Mouse (Mus musculus) CH12F3 (cell line): ENCODE results near the gene 4930558K02Rik.

Experiments
- in situ Hi-C: fragments of 300-500 bp; cut with MboI; formaldehyde crosslinking; loops from 2 replicates; pipeline ENCODE4 v1.14.3; 2020; ENCODE audit warnings: low sequenced_read_pairs

4930558K02Rik gene

GRCm38 (mm10) chr1:161955846-161956245 lies 23.6 kb downstream of the 4930558K02Rik start:
- in situ Hi-C loops: no loop called here

- in situ Hi-C loops: no loop called here
Observed at GRCm38 (mm10) chr1:161952599-161952998, 26.8 kb downstream of the 4930558K02Rik start.

GRCm38 (mm10) chr1:161951009-161951779 lies 28.2 kb downstream of the 4930558K02Rik start:
- in situ Hi-C loops: no loop called here

GRCm38 (mm10) chr1:161942082-161942481 lies 37.4 kb downstream of the 4930558K02Rik start:
- in situ Hi-C loops: no loop called here

GRCm38 (mm10) chr1:161932286-161932685 lies 47.1 kb downstream of the 4930558K02Rik start:
- in situ Hi-C loops: no loop called here

GRCm38 (mm10) chr1:161931817-161932216 lies 47.6 kb downstream of the 4930558K02Rik start:
- in situ Hi-C loops: no loop called here

- in situ Hi-C loops: no loop called here
Observed at GRCm38 (mm10) chr1:161931313-161931712, 48.1 kb downstream of the 4930558K02Rik start.

GRCm38 (mm10) chr1:161927976-161928375 lies 51.5 kb downstream of the 4930558K02Rik start:
- in situ Hi-C loops: no loop called here

- in situ Hi-C loops: no loop called here
Observed at GRCm38 (mm10) chr1:161925281-161925805, 54.1 kb downstream of the 4930558K02Rik start.

- in situ Hi-C loops: no loop called here
Observed at GRCm38 (mm10) chr1:161924321-161924720, 55.1 kb downstream of the 4930558K02Rik start.

- in situ Hi-C loops: no loop called here
Observed at GRCm38 (mm10) chr1:161921928-161922327, 57.5 kb downstream of the 4930558K02Rik start.

- in situ Hi-C loops: no loop called here
Observed at GRCm38 (mm10) chr1:161920475-161921454, 58.7 kb downstream of the 4930558K02Rik start.

- in situ Hi-C loops: no loop called here
Observed at GRCm38 (mm10) chr1:161919594-161919993, 59.8 kb downstream of the 4930558K02Rik start.

GRCm38 (mm10) chr1:161918682-161919372 lies 60.6 kb downstream of the 4930558K02Rik start:
- in situ Hi-C loops: no loop called here

GRCm38 (mm10) chr1:161917940-161918484 lies 61.4 kb downstream of the 4930558K02Rik start:
- in situ Hi-C loops: no loop called here

- in situ Hi-C loops: no loop called here
Observed at GRCm38 (mm10) chr1:161916036-161916435, 63.4 kb downstream of the 4930558K02Rik start.

GRCm38 (mm10) chr1:161913648-161913984 lies 65.8 kb downstream of the 4930558K02Rik start:
- in situ Hi-C loops: no loop called here

- in situ Hi-C loops: no loop called here
Observed at GRCm38 (mm10) chr1:161912940-161913647, 66.3 kb downstream of the 4930558K02Rik start.

GRCm38 (mm10) chr1:161909074-161909473 lies 70.4 kb downstream of the 4930558K02Rik start:
- in situ Hi-C loops: no loop called here
